Mouse (Mus musculus) cerebellum, postnatal 14 days (tissue): Measurements from ENCODE around the gene Vps16.
A peak's percentile ranks its signal among the peaks of the same experiment; 100 is the strongest.

Source experiments
- DNase-seq, 2 experiments: peaks; one replicate each; pipeline ENCODE4 v3.0.0; 2021; ENCODE audit warnings: mixed read lengths in 2 of 2

Gene Vps16

GRCm38 (mm10) chr2:130424126-130424853 is at the start of gene Vps16, which contains the start of gene Pced1a:
Gene Vps16 (plus strand): TSS chr2:130424339.
Gene Pced1a (minus strand): TSS chr2:130424701.
- DNase-seq, result peak; percentile 95

- DNase-seq, result peak; percentile 12 to 42
Observed at GRCm38 (mm10) chr2:130374951-130375350, 49.2 kb upstream of the Vps16 start.

- DNase-seq, result no peak
Observed at GRCm38 (mm10) chr2:130383205-130383604, 40.9 kb upstream of the Vps16 start.

GRCm38 (mm10) chr2:130383895-130384294 is 40.2 kb upstream of the Vps16 start:
- DNase-seq, result no peak

- DNase-seq, result no peak
Observed at GRCm38 (mm10) chr2:130386212-130386611, 37.9 kb upstream of the Vps16 start.

- DNase-seq, result no peak
Observed at GRCm38 (mm10) chr2:130388796-130389195, 35.3 kb upstream of the Vps16 start.

GRCm38 (mm10) chr2:130390993-130391625 is 33.0 kb upstream of the Vps16 start:
- no peak for DNase-seq

GRCm38 (mm10) chr2:130392836-130393235 is 31.3 kb upstream of the Vps16 start:
- no peak for DNase-seq

GRCm38 (mm10) chr2:130395696-130396095 is 28.4 kb upstream of the Vps16 start:
- no peak for DNase-seq

GRCm38 (mm10) chr2:130397186-130397985 is 26.8 kb upstream of the Vps16 start, which contains the start of gene Cpxm1:
Gene Cpxm1 (minus strand): TSS chr2:130397574.
- DNase-seq, result peak; percentile 19 to 21

- no peak for DNase-seq
Observed at GRCm38 (mm10) chr2:130398091-130398490, 26.0 kb upstream of the Vps16 start.

GRCm38 (mm10) chr2:130400046-130400445 is 24.1 kb upstream of the Vps16 start:
- no peak for DNase-seq

GRCm38 (mm10) chr2:130401891-130402290 is 22.2 kb upstream of the Vps16 start:
- no peak for DNase-seq

- DNase-seq, result no peak
Observed at GRCm38 (mm10) chr2:130404939-130405338, 19.2 kb upstream of the Vps16 start, which contains the start of the genes Gm28372 and 1700020A23Rik. Gene Gm28372 (plus strand): TSS chr2:130405239. Gene 1700020A23Rik (plus strand): TSS chr2:130405259.

- no peak for DNase-seq
Observed at GRCm38 (mm10) chr2:130406178-130406577, 18.0 kb upstream of the Vps16 start, which contains the start of gene Tmem239. Gene Tmem239 (plus strand): TSS chr2:130406478.

GRCm38 (mm10) chr2:130408194-130408593 is 15.9 kb upstream of the Vps16 start:
- peak; percentile 24 to 35 for DNase-seq

- peak; percentile 90 to 95 for DNase-seq
Observed at GRCm38 (mm10) chr2:130411558-130412495, 12.3 kb upstream of the Vps16 start.

- DNase-seq, result no peak
Observed at GRCm38 (mm10) chr2:130412775-130413174, 11.4 kb upstream of the Vps16 start.

- DNase-seq, result no peak
Observed at GRCm38 (mm10) chr2:130414094-130414856, 9.9 kb upstream of the Vps16 start.

GRCm38 (mm10) chr2:130421781-130422620 is 2.1 kb upstream of the Vps16 start:
- no peak for DNase-seq
